Mouse (Mus musculus) gastrocnemius, adult 18-20 months (tissue): Measurements from ENCODE around the gene Tmem178b. TPM values are rescaled to one million over a fixed set of nuclear protein-coding genes. Genes with fewer than 3 reads are reported as not detected.

Source experiments
- DNase-seq: peaks from one replicate; pipeline ENCODE4 v3.0.0; 2021; ENCODE audit warnings: low spot score
- total RNA-seq, 2 experiments: library from RNA; stranded (reverse); gene quantifications; 2 replicates each; pipeline ENCODE4 v1.2.3; 2021

Gene Tmem178b
- total RNA-seq, 2 experiments from 2014 or later, result 0.47 to 1.6 TPM

- DNase-seq, result no peak
Measured at GRCm38 (mm10) chr6:40161381-40161780, 288.3 kb downstream of the Tmem178b start.

GRCm38 (mm10) chr6:40173559-40173958, 300.5 kb downstream of the Tmem178b start:
- DNase-seq, result no peak

GRCm38 (mm10) chr6:40177870-40178269, 304.8 kb downstream of the Tmem178b start:
- DNase-seq, result no peak

GRCm38 (mm10) chr6:40180551-40180950, 307.5 kb downstream of the Tmem178b start:
- no peak for DNase-seq

- no peak for DNase-seq
Measured at GRCm38 (mm10) chr6:40200661-40201060, 327.6 kb downstream of the Tmem178b start.

- no peak for DNase-seq
Measured at GRCm38 (mm10) chr6:40202602-40203001, 329.5 kb downstream of the Tmem178b start.

- no peak for DNase-seq
Measured at GRCm38 (mm10) chr6:40205380-40205779, 332.3 kb downstream of the Tmem178b start.

- no peak for DNase-seq
Measured at GRCm38 (mm10) chr6:40208014-40208413, 334.9 kb downstream of the Tmem178b start.

- no peak for DNase-seq
Measured at GRCm38 (mm10) chr6:40209172-40209571, 336.1 kb downstream of the Tmem178b start.

- no peak for DNase-seq
Measured at GRCm38 (mm10) chr6:40217154-40217553, 344.1 kb downstream of the Tmem178b start.

- no peak for DNase-seq
Measured at GRCm38 (mm10) chr6:40217651-40218050, 344.6 kb downstream of the Tmem178b start.

GRCm38 (mm10) chr6:40220634-40221120, 347.6 kb downstream of the Tmem178b start:
- no peak for DNase-seq

- DNase-seq, result no peak
Measured at GRCm38 (mm10) chr6:40225585-40226280, 352.7 kb downstream of the Tmem178b start.

GRCm38 (mm10) chr6:40228981-40229380, 355.9 kb downstream of the Tmem178b start:
- DNase-seq, result no peak

GRCm38 (mm10) chr6:40229985-40230384, 356.9 kb downstream of the Tmem178b start:
- no peak for DNase-seq

- no peak for DNase-seq
Measured at GRCm38 (mm10) chr6:40234066-40234465, 361.0 kb downstream of the Tmem178b start.

GRCm38 (mm10) chr6:40235793-40236470, 362.9 kb downstream of the Tmem178b start:
- DNase-seq, result peak; percentile 71

- DNase-seq, result peak; percentile 11
Measured at GRCm38 (mm10) chr6:40236841-40237765, 364.0 kb downstream of the Tmem178b start.

- DNase-seq, result no peak
Measured at GRCm38 (mm10) chr6:40238857-40239256, 365.8 kb downstream of the Tmem178b start.

- DNase-seq, result no peak
Measured at GRCm38 (mm10) chr6:40240671-40241070, 367.6 kb downstream of the Tmem178b start.

- no peak for DNase-seq
Measured at GRCm38 (mm10) chr6:40247398-40247946, 374.4 kb downstream of the Tmem178b start.
